Mouse (Mus musculus) spleen, adult 12 weeks (tissue): ENCODE data around the gene Hist2h3c2.

ENCODE experiments used
- DNase-seq: peaks from one replicate; pipeline ENCODE4 v3.0.0; 2022; ENCODE audit warnings: low spot score

Hist2h3c2 gene

DNA sequence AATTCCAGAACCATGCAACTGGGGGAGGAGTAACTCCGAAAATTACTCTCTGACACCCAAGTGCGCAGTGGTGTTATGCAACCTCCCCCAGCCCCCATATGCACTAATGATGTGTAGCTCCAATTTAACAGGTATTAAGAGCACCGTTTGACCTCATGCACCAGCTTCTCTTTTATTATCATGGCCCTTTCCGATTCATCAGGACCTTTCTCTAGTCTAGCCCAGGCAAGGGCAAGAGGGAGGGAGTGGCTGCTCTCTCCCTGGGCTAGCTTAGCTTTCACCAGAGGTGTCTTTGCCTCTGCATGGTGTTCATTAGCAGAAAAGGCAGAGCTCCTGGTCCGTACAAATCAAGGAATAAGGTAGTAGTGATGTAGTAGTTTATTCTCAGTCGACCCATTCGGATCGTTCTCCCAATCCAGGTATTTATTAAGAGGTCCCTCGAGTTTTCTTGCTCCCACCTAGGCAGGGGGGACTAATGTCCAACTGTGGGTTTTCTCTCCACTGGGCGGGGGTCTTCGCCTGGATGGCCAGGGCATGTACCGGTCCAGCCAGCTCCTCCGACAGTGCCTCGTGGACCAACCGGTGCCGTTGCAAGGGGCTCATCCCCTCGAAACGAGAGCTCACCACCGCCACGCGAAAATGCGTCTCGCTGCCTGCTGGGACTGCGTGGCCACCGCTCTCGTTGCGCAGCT lies 42.3 kb downstream of the Hist2h3c2 start:
- DNase-seq, result no peak

DNA sequence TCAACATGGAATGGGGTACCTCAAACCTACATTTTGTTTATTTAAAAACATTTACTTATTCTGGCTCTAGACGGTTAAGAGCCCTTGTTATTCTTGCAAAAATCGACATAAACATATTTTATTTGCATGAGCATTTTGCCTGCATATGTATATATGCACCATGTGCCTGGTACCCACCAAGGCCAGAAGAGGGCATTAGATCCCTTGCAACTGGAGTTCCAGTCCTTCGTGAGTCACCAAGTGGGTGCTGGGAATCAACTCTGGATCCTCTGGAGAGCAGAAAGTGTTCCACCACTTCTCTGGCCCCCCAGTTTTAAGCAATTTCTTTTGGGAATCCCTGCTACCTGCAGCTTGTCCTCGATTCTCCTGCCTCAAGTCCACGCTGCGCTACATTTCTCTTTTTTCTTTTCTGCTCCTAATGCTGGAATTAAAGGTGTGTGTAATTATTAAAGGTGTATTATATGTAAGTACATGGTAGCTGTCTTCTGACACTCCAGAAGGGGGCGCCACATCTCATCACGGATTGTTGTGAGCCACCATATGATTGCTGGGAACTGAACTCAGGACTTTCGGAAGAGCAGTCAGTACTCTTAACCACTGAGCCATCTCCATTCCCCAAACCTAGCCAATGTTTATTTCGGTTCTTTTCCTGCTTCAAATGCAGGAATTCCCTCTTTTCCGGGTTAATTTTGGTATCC lies 43.2 kb downstream of the Hist2h3c2 start:
- no peak for DNase-seq

GRCm38 (mm10) chr3:96194966-96195365 lies 44.0 kb downstream of the Hist2h3c2 start:
- no peak for DNase-seq

GRCm38 (mm10) chr3:96192977-96193376 lies 46.0 kb downstream of the Hist2h3c2 start:
- no peak for DNase-seq
